Mouse (Mus musculus) MEL-GATA-1-ER (cell line): ENCODE measurements at regions not wholly inside any gene's neighbourhood (a gene's known extent, or its start where the extent isn't known, plus 50 kb on each side); places are given as distances from the start of the nearest gene placed in this dataset.

ENCODE experiments used
- DNase-seq: peaks from one replicate; pipeline ENCODE4 v3.0.0-alpha.2; 2012; ENCODE audit warnings: low read depth; ENCODE audit errors: extremely low read depth

GRCm38 (mm10) chr1:51536076-51536475 lies 57.9 kb upstream of the Nabp1 start:
- DNase-seq: no peak

- no peak for DNase-seq
Measured at GRCm38 (mm10) chr1:51535414-51535813, 57.2 kb upstream of the Nabp1 start.

- no peak for DNase-seq
Measured at GRCm38 (mm10) chr1:51531360-51531759, 53.1 kb upstream of the Nabp1 start.

GRCm38 (mm10) chr1:51530191-51530926 lies 52.1 kb upstream of the Nabp1 start:
- no peak for DNase-seq

GRCm38 (mm10) chr1:51529653-51530052 lies 51.4 kb upstream of the Nabp1 start:
- DNase-seq: peak; percentile 11

- no peak for DNase-seq
Measured at GRCm38 (mm10) chr1:51528671-51529070, 50.4 kb upstream of the Nabp1 start.
